Mouse (Mus musculus) kidney, adult 2 months (tissue): Measurements from ENCODE around the gene Chst12.
"Not testable (repeated sequence)": the region's sequence is repeated elsewhere in the genome, so short reads cannot be mapped to it uniquely, and the experiment has no call there.

Experiments
- CTCF ChIP-seq: fragments of 200-500 bp; conservative IDR thresholded peaks from 2 replicates; pipeline ENCODE4 v1.5.1; 2011; ENCODE audit warnings: low read depth, mild to moderate bottlenecking, control low read depth, low read length, moderate library complexity, mixed read lengths; ENCODE audit not compliant: insufficient read depth, insufficient read length
- POLR2A ChIP-seq: fragments of 200-500 bp; IDR thresholded peaks from one replicate; pipeline ENCODE4 v1.6.1; 2011; ENCODE audit warnings: low read depth, low read length, control low read depth

GRCm38 (mm10) chr5:140463151-140463550, 42.2 kb upstream of the Chst12 start:
- not testable (repeated sequence) for TF ChIP-seq CTCF, POLR2A
